Mouse (Mus musculus) midbrain, embryonic 14.5 days (tissue): ENCODE results near the gene Ankrd13c. TPM values are rescaled to one million over a fixed set of nuclear protein-coding genes. Genes with fewer than 3 reads are reported as not detected.
A peak's percentile ranks its signal among the peaks of the same experiment; 100 is the strongest.

Experiments
- ATAC-seq: fragments of 200-750 bp; cut with Nextera tagmentation; 2 replicates; pipeline ENCODE4 v1.8.0; 2017; ENCODE audit warnings: moderate number of reproducible peaks, moderate library complexity; ENCODE audit not compliant: low FRiP score, low TSS enrichment
- DNase-seq: peaks from one replicate; pipeline ENCODE4 v3.0.0-alpha.2; 2015
- H3K27ac ChIP-seq: fragments of 300-500 bp; sonication (generic); replicated peaks from 2 replicates; pipeline ENCODE4 v1.5.1; 2014; ENCODE audit warnings: mild to moderate bottlenecking, low read depth, low read length, moderate library complexity
- H3K27me3 ChIP-seq: fragments of 300-500 bp; sonication (generic); 2 replicates; pipeline ENCODE4 v1.6.1; 2014; ENCODE audit warnings: low read length, control low read depth, mixed read lengths; ENCODE audit not compliant: control insufficient read depth, insufficient read depth
- H3K36me3 ChIP-seq: fragments of 300-500 bp; sonication (generic); 2 replicates; pipeline ENCODE4 v1.6.1; 2014; ENCODE audit warnings: low read length, control low read depth; ENCODE audit not compliant: control insufficient read depth, insufficient read depth
- H3K4me1 ChIP-seq: fragments of 300-500 bp; sonication (generic); 2 replicates; pipeline ENCODE4 v1.6.1; 2014; ENCODE audit warnings: mild to moderate bottlenecking, antibody characterized with exemption, low read length, control low read depth; ENCODE audit not compliant: control insufficient read depth, insufficient read depth
- H3K4me2 ChIP-seq: fragments of 300-500 bp; sonication (generic); 2 replicates; pipeline ENCODE4 v1.6.1; 2014; ENCODE audit warnings: mild to moderate bottlenecking, low read length, moderate library complexity
- H3K4me3 ChIP-seq: fragments of 300-500 bp; sonication (generic); replicated peaks from 2 replicates; pipeline ENCODE4 v1.5.1; 2014; ENCODE audit warnings: low read depth, low read length
- H3K9ac ChIP-seq: fragments of 300-500 bp; sonication (generic); replicated peaks from 2 replicates; pipeline ENCODE4 v1.6.1; 2014; ENCODE audit warnings: mild to moderate bottlenecking, low read length, moderate library complexity
- H3K9me3 ChIP-seq: fragments of 300-500 bp; sonication (generic); 2 replicates; pipeline ENCODE4 v1.6.1; 2016; ENCODE audit warnings: low read length, control low read depth, mixed read lengths; ENCODE audit not compliant: control insufficient read depth
- whole genome bisulfite sequencing: fragments of 180-500 bp; shearing (Covaris S2); extraction: QIAGEN DNeasy Blood & Tissue Kit; methylation state at CpG from one replicate; pipeline ENCODE4 v1.1.7; 2014; 5-methylcytosine and 5-hydroxymethylcytosine counted together
- polyA plus RNA-seq: library from polyadenylated mRNA; unstranded; fragments of >200 nt; fragmentation: Nextera tagmentation; extraction: Ambion mirVana; gene quantifications from 2 replicates; pipeline ENCODE4 v1.2.1, GENCODE M21; 2014

Gene Ankrd13c
- polyA plus RNA-seq, 1 experiment from 2014 or later = 24.9 TPM

DNA sequence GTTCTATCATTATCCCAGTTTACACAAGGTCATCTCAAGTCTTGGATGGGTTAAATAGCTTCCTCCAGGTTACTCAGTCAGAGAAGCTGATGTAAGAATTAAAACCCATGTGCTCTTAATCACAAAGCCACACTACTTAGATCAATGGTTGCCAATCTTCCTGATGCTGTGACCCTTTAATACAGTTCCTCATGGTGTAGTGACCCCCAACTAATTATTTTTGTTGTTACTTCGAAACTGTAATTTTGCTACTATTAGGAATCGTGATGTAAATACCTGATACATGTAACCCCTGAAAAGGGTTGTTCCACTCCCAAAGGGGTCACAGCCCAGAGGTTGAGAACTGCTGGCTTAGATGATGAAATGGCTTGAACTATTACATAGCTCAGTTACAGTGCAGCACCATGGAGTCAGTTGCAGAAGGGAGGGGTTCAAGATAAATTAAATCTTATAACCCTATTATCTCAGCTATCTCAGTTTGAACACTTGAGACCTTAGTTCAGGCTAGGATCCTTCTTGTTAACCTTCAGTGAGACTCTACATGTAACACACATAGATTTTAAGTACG lies 23.7 kb upstream of the Ankrd13c start:
- Histone ChIP-seq H3K9me3 (no peaks in the 10 kb centered on the region), H3K4me3 (no peak overlapping the region), H3K36me3 (no peaks in the 10 kb centered on the region), H3K9ac (no peak overlapping the region), H3K27ac (no peak overlapping the region), H3K4me1 (no peaks in the 10 kb centered on the region), H3K4me2 (no peak overlapping the region), H3K27me3 (no peaks in the 10 kb centered on the region)
- ATAC-seq = no peak
- WGBS = 91% methylated on average over 3 of the region's 3 CpGs
- no peak for DNase-seq

DNA sequence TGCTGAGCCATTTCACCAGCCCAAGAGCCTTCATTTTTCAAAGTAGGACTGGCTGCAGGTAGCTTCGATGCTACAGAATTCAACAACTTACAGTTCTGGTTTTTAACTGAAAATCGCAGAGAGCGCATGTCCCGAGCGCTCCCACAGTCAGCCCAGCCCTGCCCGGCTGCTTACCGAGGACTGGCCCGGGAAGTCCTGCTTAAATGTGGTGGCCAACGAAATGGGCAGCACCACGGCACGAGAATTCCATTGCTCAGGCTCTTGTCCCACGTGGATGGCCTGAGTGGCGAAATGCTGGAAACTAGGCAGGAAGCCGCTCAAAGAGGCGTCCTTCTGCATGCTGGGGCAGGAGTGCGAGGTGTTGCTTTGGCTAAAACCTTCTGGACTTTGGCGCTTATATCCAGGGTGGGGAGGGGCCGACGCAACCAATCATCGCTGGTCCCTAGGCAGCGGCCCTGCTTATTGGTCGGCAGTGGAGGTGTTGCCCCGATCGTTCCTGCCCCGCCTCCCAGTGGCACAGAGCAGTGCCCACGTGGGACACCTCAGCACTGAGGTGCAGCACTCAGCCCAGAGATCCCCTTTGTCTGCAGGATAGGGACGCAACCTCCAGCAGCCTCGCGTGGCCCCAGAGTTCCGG lies 22.2 kb upstream of the Ankrd13c start, which contains the start of gene Cth:
Gene Cth (minus strand): TSS at position 386 of the 637 bp plus-strand sequence.
- Histone ChIP-seq H3K4me1 (no peaks in the 10 kb centered on the region), H3K9me3 (no peaks in the 10 kb centered on the region), H3K27me3 (no peaks in the 10 kb centered on the region), H3K4me2 (peak within 1 kb of the TSS; percentile 74), H3K9ac (peak within 1 kb of the TSS; percentile 47), H3K36me3 (no peaks in the 10 kb centered on the region), H3K27ac (no peak within 1 kb of the TSS), H3K4me3 (peak within 1 kb of the TSS; percentile 51)
- peak; percentile 89 for DNase-seq
- under 1% methylated on average over 30 of the region's 30 CpGs for WGBS
- peak; percentile 99 for ATAC-seq

DNA sequence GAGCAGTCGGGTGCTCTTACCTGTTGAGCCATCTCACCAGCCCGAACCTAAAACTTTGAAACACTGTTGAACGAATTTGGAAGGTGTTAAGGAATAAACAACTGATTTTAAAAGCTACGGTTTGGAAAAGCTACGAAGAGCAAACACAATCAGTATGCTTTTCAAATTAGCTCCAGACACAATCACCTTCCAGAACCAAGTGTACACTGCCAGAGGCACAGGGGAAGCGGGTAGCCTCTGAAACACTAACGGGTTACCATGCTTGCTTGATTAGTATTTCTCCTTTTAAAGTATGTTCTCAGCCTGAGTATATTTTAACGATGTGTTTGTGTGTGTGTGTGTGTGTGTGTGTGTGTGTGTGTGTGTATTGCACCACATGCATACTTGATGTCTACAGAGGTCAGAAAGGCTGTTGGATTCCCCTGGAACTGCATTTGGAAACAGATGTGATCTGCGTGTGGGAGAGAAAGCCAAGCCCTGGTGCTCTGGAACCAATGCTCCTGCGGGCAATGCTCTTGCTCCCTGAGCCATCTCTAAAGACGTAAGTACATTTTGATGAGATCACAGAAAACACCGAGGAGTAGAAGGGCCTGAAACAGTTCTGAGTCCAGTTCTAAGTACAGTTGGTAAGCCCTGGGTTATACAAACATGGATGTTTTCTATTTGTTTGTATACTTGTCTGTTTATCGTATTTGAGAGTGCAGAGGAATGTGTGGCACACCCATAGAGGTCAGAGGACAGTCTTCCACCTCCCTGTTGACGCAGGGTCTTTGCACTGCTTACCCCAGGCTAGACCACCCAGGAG lies 21.1 kb upstream of the Ankrd13c start:
- no peak overlapping the region for H3K4me3 ChIP-seq
- H3K27ac ChIP-seq = no peak overlapping the region
- H3K27me3 ChIP-seq = no peaks in the 10 kb centered on the region
- DNase-seq (no peak), ATAC-seq (no peak)
- H3K4me1 ChIP-seq = no peaks in the 10 kb centered on the region
- WGBS = 90% methylated on average over 14 of the region's 14 CpGs
- no peak overlapping the region; the same call in 1 of the 2 replicates for H3K4me2 ChIP-seq
- no peaks in the 10 kb centered on the region for H3K36me3 ChIP-seq
- no peak overlapping the region for H3K9ac ChIP-seq
- no peaks in the 10 kb centered on the region for H3K9me3 ChIP-seq

DNA sequence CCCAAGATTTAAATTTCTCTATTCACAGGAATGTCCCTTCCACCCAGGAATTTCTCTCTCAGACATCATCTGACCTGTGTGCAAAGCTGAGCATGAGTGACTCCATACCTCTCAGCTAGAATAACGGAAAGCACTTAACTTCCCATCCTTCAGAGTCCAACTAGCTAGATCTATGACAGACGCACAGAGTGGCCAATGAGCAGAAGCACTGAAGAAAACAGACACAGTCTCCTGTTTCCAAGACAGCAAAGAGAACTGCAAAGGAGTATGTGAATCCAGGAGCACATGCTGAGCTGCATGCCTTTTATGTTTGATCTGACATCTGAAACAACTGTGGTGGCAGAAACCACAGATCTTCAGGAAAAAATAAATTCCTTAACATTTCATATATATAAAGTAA lies 20.3 kb upstream of the Ankrd13c start:
- no peak for ATAC-seq
- H3K4me1 ChIP-seq = no peaks in the 10 kb centered on the region
- no peak overlapping the region for H3K4me3 ChIP-seq
- H3K4me2 ChIP-seq = no peak overlapping the region
- H3K27ac ChIP-seq = no peak overlapping the region
- H3K9ac ChIP-seq = no peak overlapping the region
- DNase-seq = peak; percentile 2
- no peaks in the 10 kb centered on the region for H3K27me3 ChIP-seq
- 39% methylated on average over 2 of the region's 2 CpGs for WGBS
- no peaks in the 10 kb centered on the region for H3K36me3 ChIP-seq
- no peaks in the 10 kb centered on the region for H3K9me3 ChIP-seq

DNA sequence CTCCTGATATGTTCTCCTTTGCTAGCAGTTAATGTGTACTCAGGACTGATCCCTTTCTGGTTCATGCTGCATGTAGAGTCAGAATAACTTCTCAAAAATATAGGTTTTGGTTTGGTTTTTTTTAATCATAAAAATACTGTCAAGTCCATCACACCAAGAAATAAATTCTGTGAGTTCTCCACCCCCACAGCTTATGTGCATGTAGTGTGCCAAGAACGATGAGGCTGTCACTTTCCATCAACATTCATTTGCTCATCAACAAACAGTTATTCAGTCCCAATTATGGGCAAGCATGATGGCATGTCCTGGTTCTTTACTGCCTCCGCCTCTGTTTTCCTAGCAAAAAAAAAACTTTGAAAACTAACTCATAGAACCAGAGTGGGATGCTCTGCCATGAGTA lies 18.3 kb upstream of the Ankrd13c start:
- 82% methylated on average over 2 of the region's 2 CpGs for WGBS
- no peak for ATAC-seq
- H3K27ac ChIP-seq = no peak overlapping the region

DNA sequence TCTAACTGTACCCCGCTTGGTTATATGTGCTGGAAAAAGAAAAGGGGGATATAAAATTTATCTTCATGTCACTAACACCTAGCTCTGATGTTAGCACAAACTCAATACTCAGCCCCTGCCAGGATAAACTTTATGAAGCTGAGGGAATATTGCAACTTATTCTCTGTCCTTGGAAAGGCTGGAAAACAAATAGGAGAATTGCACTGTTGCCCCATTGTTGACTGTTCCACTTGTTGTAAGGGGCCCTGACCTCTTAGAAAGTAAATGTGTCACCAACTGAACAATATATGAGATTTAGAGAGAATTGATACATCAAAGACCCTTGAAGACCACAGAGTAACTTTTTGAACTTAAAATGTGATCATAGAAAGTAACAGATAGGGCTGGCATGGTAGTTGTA lies 17.6 kb upstream of the Ankrd13c start:
- H3K27ac ChIP-seq = no peak overlapping the region
- H3K9me3 ChIP-seq = no peaks in the 10 kb centered on the region
- H3K36me3 ChIP-seq = no peaks in the 10 kb centered on the region
- no peak overlapping the region for H3K4me3 ChIP-seq
- no peak for ATAC-seq
- DNase-seq = no peak
- no peaks in the 10 kb centered on the region for H3K4me1 ChIP-seq
- 96% methylated on average over 1 of the region's 1 CpGs for WGBS
- no peak overlapping the region for H3K9ac ChIP-seq
- H3K27me3 ChIP-seq = no peaks in the 10 kb centered on the region
- H3K4me2 ChIP-seq = no peak overlapping the region

More for the DNA sequence above, 18.3 kb upstream of the Ankrd13c start:
- no peak overlapping the region for H3K9ac ChIP-seq
- H3K36me3 ChIP-seq = no peaks in the 10 kb centered on the region
- no peaks in the 10 kb centered on the region for H3K4me1 ChIP-seq
- H3K4me3 ChIP-seq = no peak overlapping the region
- H3K9me3 ChIP-seq = no peaks in the 10 kb centered on the region
- no peak overlapping the region for H3K4me2 ChIP-seq
- no peak for DNase-seq
- no peaks in the 10 kb centered on the region for H3K27me3 ChIP-seq

DNA sequence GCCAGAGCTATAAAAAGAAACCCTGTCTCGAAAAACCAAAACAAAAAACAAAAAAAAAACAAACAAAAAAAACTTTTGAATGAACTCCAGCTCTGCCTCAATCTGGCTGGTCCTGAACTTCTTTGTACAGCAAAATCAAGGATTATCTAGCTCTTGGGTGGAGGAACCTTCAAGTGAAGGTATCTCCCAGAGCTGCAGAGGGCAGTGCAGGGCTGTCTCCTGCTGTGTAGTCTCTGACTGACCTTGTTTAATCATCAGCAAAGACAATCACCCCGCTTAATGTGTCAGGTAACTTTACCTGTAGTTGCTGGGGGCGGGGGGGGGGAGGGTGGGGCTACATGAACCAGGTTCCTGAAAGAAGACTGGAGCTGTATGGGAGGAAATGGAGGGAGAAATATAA lies 15.4 kb upstream of the Ankrd13c start:
- no peak overlapping the region for H3K27ac ChIP-seq
- no peaks in the 10 kb centered on the region for H3K27me3 ChIP-seq
- no peak overlapping the region for H3K9ac ChIP-seq
- WGBS = 70% methylated on average over 3 of the region's 3 CpGs
- no peak for ATAC-seq
- H3K9me3 ChIP-seq = no peaks in the 10 kb centered on the region
- no peaks in the 10 kb centered on the region for H3K4me1 ChIP-seq
- H3K4me3 ChIP-seq = no peak overlapping the region
- DNase-seq = no peak
- H3K36me3 ChIP-seq = no peaks in the 10 kb centered on the region
- no peak overlapping the region for H3K4me2 ChIP-seq

DNA sequence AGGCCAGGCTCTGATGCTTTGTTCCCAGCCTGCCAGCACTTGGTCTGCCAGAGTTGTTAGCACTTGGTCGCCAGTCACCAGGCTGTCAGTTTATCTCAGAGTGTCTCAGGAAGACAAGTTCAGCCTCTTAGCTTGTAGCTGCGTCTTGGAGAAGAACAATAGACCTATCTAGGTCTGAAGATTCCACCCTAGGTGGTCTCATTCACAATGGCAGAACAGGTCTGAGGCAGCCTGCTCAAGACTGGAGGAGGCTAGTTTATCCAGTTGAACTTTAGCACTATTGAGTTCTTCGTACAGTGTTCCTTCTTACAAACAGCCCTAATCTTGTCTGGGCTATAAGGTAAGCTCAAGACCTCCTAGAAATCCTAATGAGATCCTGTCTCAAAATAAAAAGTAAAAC lies 15.0 kb upstream of the Ankrd13c start:
- ATAC-seq = no peak
- Histone ChIP-seq H3K9ac (no peak overlapping the region), H3K36me3 (no peaks in the 10 kb centered on the region), H3K9me3 (no peaks in the 10 kb centered on the region), H3K27me3 (no peaks in the 10 kb centered on the region), H3K4me3 (no peak overlapping the region), H3K4me2 (no peak overlapping the region), H3K4me1 (no peaks in the 10 kb centered on the region), H3K27ac (no peak overlapping the region)
- 52% methylated on average over 3 of the region's 3 CpGs for WGBS
- no peak for DNase-seq
